Mouse (Mus musculus) forebrain, embryonic 14.5 days (tissue): ENCODE results near the gene Rarg. TPM values are rescaled to one million over a fixed set of nuclear protein-coding genes. Genes with fewer than 3 reads are reported as not detected.

Experiments used
- ATAC-seq: fragments of 200-750 bp; cut with Nextera tagmentation; 2 replicates; pipeline ENCODE4 v1.8.0; 2017; ENCODE audit warnings: mild to moderate bottlenecking, moderate library complexity
- DNase-seq: peaks from one replicate; pipeline ENCODE4 v3.0.0-alpha.2; 2015; ENCODE audit warnings: low spot score
- H3K27ac ChIP-seq: fragments of 300-500 bp; sonication (generic); 2 replicates; pipeline ENCODE4 v1.5.1; 2014; ENCODE audit warnings: low read depth, mild to moderate bottlenecking, control low read depth, low read length, moderate library complexity
- H3K27me3 ChIP-seq: fragments of 300-500 bp; sonication (generic); replicated peaks from 2 replicates; pipeline ENCODE4 v1.6.1; 2014; ENCODE audit warnings: low read length, control low read depth, mixed read lengths; ENCODE audit not compliant: control insufficient read depth, insufficient read depth
- H3K36me3 ChIP-seq: fragments of 300-500 bp; sonication (generic); 2 replicates; pipeline ENCODE4 v1.6.1; 2014; ENCODE audit warnings: low read length, control low read depth; ENCODE audit not compliant: control insufficient read depth, insufficient read depth
- H3K4me1 ChIP-seq: fragments of 300-500 bp; sonication (generic); 2 replicates; pipeline ENCODE4 v1.6.1; 2014; ENCODE audit warnings: antibody characterized with exemption, low read length, control low read depth; ENCODE audit not compliant: control insufficient read depth, insufficient read depth
- H3K4me2 ChIP-seq: fragments of 300-500 bp; sonication (generic); 2 replicates; pipeline ENCODE4 v1.6.1; 2014; ENCODE audit warnings: mild to moderate bottlenecking, control low read depth, low read length
- H3K4me3 ChIP-seq: fragments of 300-500 bp; sonication (generic); 2 replicates; pipeline ENCODE4 v1.5.1; 2014; ENCODE audit warnings: low read depth, low read length, control low read depth
- H3K9ac ChIP-seq: fragments of 300-500 bp; sonication (generic); 2 replicates; pipeline ENCODE4 v1.6.1; 2014; ENCODE audit warnings: mild to moderate bottlenecking, low read length, control low read depth, moderate library complexity
- H3K9me3 ChIP-seq: fragments of 300-500 bp; sonication (generic); replicated peaks from 2 replicates; pipeline ENCODE4 v1.6.1; 2016; ENCODE audit warnings: low read length, control low read depth, mixed read lengths; ENCODE audit not compliant: control insufficient read depth
- WGBS: fragments of 180-500 bp; shearing (Covaris S2); extraction: QIAGEN DNeasy Blood & Tissue Kit; methylation state at CpG from one replicate; pipeline ENCODE4 v1.1.7; 2014; 5-methylcytosine and 5-hydroxymethylcytosine counted together
- polyA plus RNA-seq: library from polyadenylated mRNA; unstranded; fragments of >200 nt; fragmentation: Nextera tagmentation; extraction: Ambion mirVana; gene quantifications from 2 replicates; pipeline ENCODE4 v1.2.1, GENCODE M21; 2014

The Rarg gene
- polyA plus RNA-seq, 1 experiment from 2014 or later = 4.0 TPM

DNA sequence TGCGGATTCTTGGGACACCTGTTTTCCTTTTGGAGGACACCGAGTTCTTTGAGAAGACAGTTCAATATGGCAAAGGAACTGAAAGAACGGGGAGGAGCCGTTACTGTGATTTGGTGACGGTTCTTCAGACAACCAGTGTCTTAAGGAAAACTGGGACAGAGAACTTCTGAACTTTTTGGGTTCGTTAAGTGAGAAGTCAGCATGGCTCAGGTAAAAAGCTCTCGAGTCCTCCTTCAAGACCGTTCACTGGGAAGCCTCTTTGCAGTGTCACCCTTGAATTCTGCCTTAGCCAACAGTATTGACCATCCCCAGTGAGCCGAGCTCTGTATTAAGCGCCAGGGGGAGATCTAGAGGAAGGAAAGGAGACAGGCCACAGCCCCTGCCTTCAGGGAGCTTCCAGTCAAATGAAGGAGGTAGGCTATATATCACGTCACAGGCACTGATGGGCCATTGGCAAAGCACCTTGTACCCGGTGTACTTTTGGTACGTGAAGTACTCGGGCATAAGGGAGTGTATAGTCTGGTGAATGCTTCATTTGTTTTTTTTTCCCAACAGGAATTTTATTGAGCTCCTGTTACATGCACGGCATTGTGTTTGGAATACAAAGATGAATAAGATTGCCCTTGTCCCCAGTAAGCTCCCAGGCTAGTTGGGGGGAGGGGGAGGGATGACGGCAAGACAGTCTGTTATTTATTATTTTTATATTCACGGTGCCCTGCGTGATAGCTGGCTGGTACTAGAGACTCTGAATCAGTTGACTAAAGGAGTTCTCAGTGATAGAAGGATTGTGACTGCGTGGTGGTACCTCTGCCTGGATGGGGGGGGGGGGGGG, 52.4 kb downstream of the Rarg start, which contains the start of gene Csad:
Gene Csad (minus strand): TSS at position 51 of the 832 bp plus-strand sequence.
- Histone ChIP-seq H3K27me3 (no peaks in the 10 kb centered on the region), H3K9me3 (no peaks in the 10 kb centered on the region), H3K36me3 (peaks cover 41% of the 10 kb centered on the region), H3K27ac (peak within 1 kb of the TSS; percentile 99), H3K9ac (peak within 1 kb of the TSS; percentile 86), H3K4me1 (peaks cover 19% of the 10 kb centered on the region), H3K4me2 (peak within 1 kb of the TSS; percentile 62), H3K4me3 (peak within 1 kb of the TSS; percentile 83)
- DNase-seq = peak; percentile 5
- 41% methylated on average over 19 of the region's 19 CpGs for WGBS
- no peak for ATAC-seq

DNA sequence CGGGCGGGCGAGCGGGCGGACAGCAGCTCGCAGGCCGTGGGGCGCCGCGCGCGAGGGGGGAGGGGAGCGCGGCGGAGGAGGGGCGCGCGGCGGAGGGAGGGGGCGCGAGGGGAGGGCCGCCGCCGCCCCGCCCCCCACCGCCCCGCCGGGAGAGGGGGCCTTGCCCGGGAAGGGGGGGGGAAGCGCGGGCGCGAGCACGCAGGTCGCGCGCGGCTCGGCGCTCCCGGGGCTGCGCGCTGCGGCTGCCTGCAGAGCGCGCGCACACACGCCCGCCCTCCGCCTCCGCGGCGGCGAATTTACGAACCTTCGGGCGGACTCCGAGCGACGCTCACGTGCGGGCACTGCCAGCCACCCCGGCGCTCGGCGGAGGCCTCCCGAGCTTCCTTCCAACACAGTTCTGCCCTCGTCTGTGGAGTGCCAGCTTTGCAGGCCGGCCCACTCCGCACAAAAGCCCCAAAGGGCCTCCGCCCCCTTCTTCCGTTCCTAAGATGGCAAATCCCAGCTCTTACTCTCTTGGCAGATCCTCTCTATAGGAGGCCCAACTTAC, 53.4 kb downstream of the Rarg start:
- Histone ChIP-seq H3K4me1 (peaks cover 19% of the 10 kb centered on the region), H3K4me3 (peak overlapping the region; percentile 83), H3K9ac (peak overlapping the region; percentile 86), H3K27ac (peak overlapping the region; percentile 99), H3K4me2 (peak overlapping the region; percentile 62), H3K36me3 (peaks cover 33% of the 10 kb centered on the region), H3K27me3 (no peaks in the 10 kb centered on the region), H3K9me3 (no peaks in the 10 kb centered on the region)
- peak; percentile 32 for ATAC-seq
- DNase-seq = peak; percentile 77
- WGBS = 0% methylated on average over 26 of the region's 72 CpGs

- peak; percentile 95 for ATAC-seq
- H3K4me2 ChIP-seq = peak within 1 kb of the TSS; percentile 78
- WGBS = under 1% methylated on average over 50 of the region's 68 CpGs
These were observed 54.1 kb downstream of the Rarg start, which contains the start of gene Zfp740 for GRCm38 (mm10) chr15:102202971-102203834. Gene Zfp740, plus strand, starts transcription at chr15:102203249.

DNA sequence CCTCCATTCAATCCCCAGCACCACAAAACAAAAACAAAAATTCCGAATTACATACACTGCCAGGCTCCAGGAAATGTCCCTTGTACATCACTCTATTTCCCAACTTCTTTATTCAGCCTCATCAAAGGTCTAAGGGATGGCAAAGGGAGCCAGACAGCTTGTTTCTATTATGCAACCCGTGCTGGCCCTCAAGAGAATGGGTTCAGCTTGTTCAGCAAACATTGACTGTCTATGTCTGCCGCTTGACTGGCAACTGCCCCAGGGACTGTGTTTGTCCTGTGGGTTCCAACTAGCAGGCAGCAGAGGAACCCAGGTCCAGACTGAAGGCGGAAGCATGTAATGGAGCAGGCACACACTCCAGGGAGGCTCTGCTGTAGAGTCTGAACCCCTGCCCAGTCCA, 58.5 kb downstream of the Rarg start:
- no peak overlapping the region for H3K4me2 ChIP-seq
- no peak overlapping the region for H3K9ac ChIP-seq
- 85% methylated on average over 4 of the region's 4 CpGs for WGBS
- H3K9me3 ChIP-seq = no peaks in the 10 kb centered on the region
- no peak for DNase-seq
- peaks cover 4% of the 10 kb centered on the region for H3K4me1 ChIP-seq
- no peaks in the 10 kb centered on the region for H3K36me3 ChIP-seq
- H3K27me3 ChIP-seq = no peaks in the 10 kb centered on the region
- ATAC-seq = no peak
- H3K27ac ChIP-seq = no peak overlapping the region
- H3K4me3 ChIP-seq = no peak overlapping the region

More at GRCm38 (mm10) chr15:102202971-102203834, 54.1 kb downstream of the Rarg start, which contains the start of gene Zfp740:
- H3K27ac ChIP-seq = peak within 1 kb of the TSS; percentile 99
- peak within 1 kb of the TSS; percentile 86 for H3K9ac ChIP-seq
- peaks cover 26% of the 10 kb centered on the region for H3K36me3 ChIP-seq
- H3K27me3 ChIP-seq = no peaks in the 10 kb centered on the region
- peak within 1 kb of the TSS; percentile 83 for H3K4me3 ChIP-seq
- H3K4me1 ChIP-seq = peaks cover 19% of the 10 kb centered on the region
- H3K9me3 ChIP-seq = no peaks in the 10 kb centered on the region
- DNase-seq = peak; percentile 98

- Histone ChIP-seq H3K27me3 (no peaks in the 10 kb centered on the region), H3K4me2 (no peak overlapping the region), H3K4me1 (no peaks in the 10 kb centered on the region), H3K9ac (no peak overlapping the region), H3K4me3 (no peak overlapping the region), H3K27ac (no peak overlapping the region), H3K9me3 (no peaks in the 10 kb centered on the region), H3K36me3 (no peaks in the 10 kb centered on the region)
- 88% methylated on average over 4 of the region's 4 CpGs for WGBS
- DNase-seq = no peak
- no peak for ATAC-seq
These were observed 61.9 kb downstream of the Rarg start for GRCm38 (mm10) chr15:102195373-102195772.

- no peak overlapping the region for H3K4me3 ChIP-seq
- H3K4me2 ChIP-seq = no peak overlapping the region
- no peaks in the 10 kb centered on the region for H3K27me3 ChIP-seq
- WGBS = 89% methylated on average over 4 of the region's 4 CpGs
- no peaks in the 10 kb centered on the region for H3K4me1 ChIP-seq
- H3K9me3 ChIP-seq = no peaks in the 10 kb centered on the region
- ATAC-seq (no peak), DNase-seq (no peak)
- no peak overlapping the region for H3K27ac ChIP-seq
- no peak overlapping the region for H3K9ac ChIP-seq
- H3K36me3 ChIP-seq = no peaks in the 10 kb centered on the region
These were observed 62.9 kb downstream of the Rarg start for GRCm38 (mm10) chr15:102194439-102194838.

GRCm38 (mm10) chr15:102193652-102194051, 63.7 kb downstream of the Rarg start:
- WGBS = 84% methylated on average over 4 of the region's 4 CpGs
- ATAC-seq (no peak), DNase-seq (no peak)
- H3K27ac ChIP-seq = no peak overlapping the region
- H3K4me2 ChIP-seq = no peak overlapping the region
- H3K36me3 ChIP-seq = no peaks in the 10 kb centered on the region
- H3K4me3 ChIP-seq = no peak overlapping the region
- no peaks in the 10 kb centered on the region for H3K9me3 ChIP-seq
- no peaks in the 10 kb centered on the region for H3K27me3 ChIP-seq
- H3K4me1 ChIP-seq = no peaks in the 10 kb centered on the region
- no peak overlapping the region for H3K9ac ChIP-seq

DNA sequence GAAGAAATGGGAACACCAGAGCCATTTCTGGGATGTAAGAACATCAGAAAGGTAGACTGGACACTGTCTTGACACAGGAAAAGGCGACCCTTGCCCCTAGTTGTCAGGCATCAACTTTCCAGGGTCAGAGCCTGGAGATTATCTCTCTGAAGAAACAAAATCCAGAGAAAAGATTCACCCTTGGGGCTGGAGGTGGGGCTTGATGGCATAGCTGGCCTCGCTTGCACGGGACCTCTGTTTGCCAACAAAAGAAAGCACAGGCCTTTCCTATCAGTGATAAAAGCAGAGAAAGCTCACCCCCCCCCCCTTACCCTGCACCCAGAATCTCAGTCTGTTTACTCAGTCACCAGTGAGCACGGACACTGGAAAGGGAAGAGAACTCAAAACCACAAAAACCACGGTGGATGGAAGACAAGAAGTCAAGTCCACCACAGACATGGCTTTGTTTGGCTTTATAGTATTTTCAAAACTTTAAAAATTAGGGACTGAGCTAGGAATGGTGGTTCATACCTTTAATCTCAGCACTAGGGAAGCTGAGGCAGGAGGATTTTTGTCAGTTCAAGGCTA, 64.4 kb downstream of the Rarg start:
- Histone ChIP-seq H3K9ac (no peak overlapping the region), H3K36me3 (no peaks in the 10 kb centered on the region), H3K4me1 (no peaks in the 10 kb centered on the region), H3K27ac (no peak overlapping the region), H3K4me3 (no peak overlapping the region), H3K4me2 (no peak overlapping the region), H3K9me3 (no peaks in the 10 kb centered on the region), H3K27me3 (no peaks in the 10 kb centered on the region)
- DNase-seq (no peak), ATAC-seq (no peak)
- 79% methylated on average over 5 of the region's 5 CpGs for WGBS
